Mouse (Mus musculus) forebrain, embryonic 13.5 days (tissue): ENCODE data around the gene Gm20388. TPM values are rescaled to one million over a fixed set of nuclear protein-coding genes. Genes with fewer than 3 reads are reported as not detected.

Experiments used
- ATAC-seq: fragments of 200-750 bp; cut with Nextera tagmentation; 2 replicates; pipeline ENCODE4 v1.8.0; 2017
- H3K27ac ChIP-seq: fragments of 300-500 bp; sonication (generic); 2 replicates; pipeline ENCODE4 v1.5.1; 2015; ENCODE audit warnings: inconsistent platforms, mild to moderate bottlenecking, moderate library complexity
- H3K27me3 ChIP-seq: fragments of 300-500 bp; sonication (generic); 2 replicates; pipeline ENCODE4 v1.6.1; 2015; ENCODE audit warnings: mild to moderate bottlenecking, inconsistent platforms
- H3K36me3 ChIP-seq: fragments of 300-500 bp; sonication (generic); 2 replicates; pipeline ENCODE4 v1.6.1; 2015; ENCODE audit warnings: mild to moderate bottlenecking, inconsistent platforms; ENCODE audit not compliant: poor library complexity, severe bottlenecking
- H3K4me1 ChIP-seq: fragments of 300-500 bp; sonication (generic); 2 replicates; pipeline ENCODE4 v1.6.1; 2015; ENCODE audit warnings: inconsistent platforms
- H3K4me2 ChIP-seq: fragments of 300-500 bp; sonication (generic); 2 replicates; pipeline ENCODE4 v1.6.1; 2015; ENCODE audit warnings: inconsistent platforms, mild to moderate bottlenecking, moderate library complexity
- H3K4me3 ChIP-seq: fragments of 300-500 bp; sonication (generic); 2 replicates; pipeline ENCODE4 v1.5.1; 2015; ENCODE audit warnings: mild to moderate bottlenecking, inconsistent platforms
- H3K9ac ChIP-seq: fragments of 300-500 bp; sonication (generic); 2 replicates; pipeline ENCODE4 v1.6.1; 2015; ENCODE audit warnings: mild to moderate bottlenecking, inconsistent platforms
- H3K9me3 ChIP-seq: fragments of 300-500 bp; sonication (generic); replicated peaks from 2 replicates; pipeline ENCODE4 v1.6.1; 2016; ENCODE audit warnings: inconsistent platforms
- WGBS: fragments of 180-500 bp; shearing (Covaris S2); methylation state at CpG from one replicate; pipeline ENCODE4 v1.1.7; 2015; 5-methylcytosine and 5-hydroxymethylcytosine counted together
- polyA plus RNA-seq: library from polyadenylated mRNA; unstranded; fragments of >200 nt; fragmentation: Nextera tagmentation; extraction: Ambion mirVana; gene quantifications from 2 replicates; pipeline ENCODE4 v1.2.1, GENCODE M21; 2015

Gene Gm20388
- polyA plus RNA-seq, 1 experiment from 2014 or later = 5.6 TPM

GRCm38 (mm10) chr8:122918438-122919107, 3007.9 kb downstream of the Gm20388 start:
- Histone ChIP-seq H3K9ac (no peak overlapping the region), H3K36me3 (peaks cover 9% of the 10 kb centered on the region), H3K9me3 (no peaks in the 10 kb centered on the region), H3K4me3 (no peak overlapping the region), H3K27ac (no peak overlapping the region), H3K4me2 (no peak overlapping the region), H3K27me3 (no peaks in the 10 kb centered on the region), H3K4me1 (peaks cover 34% of the 10 kb centered on the region)
- ATAC-seq = no peak
- 83% methylated on average over 7 of the region's 7 CpGs for WGBS

DNA sequence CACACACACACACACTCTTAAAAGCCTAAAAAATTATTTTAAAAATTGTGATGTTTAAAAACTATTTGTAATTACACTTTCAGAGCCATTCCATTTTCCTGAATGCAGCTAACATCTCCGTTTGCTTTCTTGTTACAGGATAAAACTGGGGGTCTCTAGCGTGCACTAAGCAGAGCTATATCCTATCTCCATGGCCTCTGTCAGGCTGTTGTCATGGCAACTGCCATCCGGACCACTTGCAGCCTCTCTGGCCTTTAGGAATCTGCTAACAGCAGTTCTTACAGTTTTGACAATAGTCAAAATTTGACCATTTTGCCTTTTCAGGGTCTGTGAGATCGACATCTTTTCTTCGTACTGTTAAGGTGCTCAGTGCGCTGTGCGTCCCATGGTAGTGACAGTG, 3010.2 kb downstream of the Gm20388 start:
- no peak for ATAC-seq
- Histone ChIP-seq H3K4me1 (peaks cover 41% of the 10 kb centered on the region), H3K27me3 (no peaks in the 10 kb centered on the region), H3K36me3 (peaks cover under 1% of the 10 kb centered on the region; the same call in 1 of the 2 replicates), H3K9me3 (no peaks in the 10 kb centered on the region), H3K27ac (no peak overlapping the region), H3K4me3 (no peak overlapping the region), H3K9ac (no peak overlapping the region), H3K4me2 (no peak overlapping the region)
- WGBS = 72% methylated on average over 7 of the region's 7 CpGs

DNA sequence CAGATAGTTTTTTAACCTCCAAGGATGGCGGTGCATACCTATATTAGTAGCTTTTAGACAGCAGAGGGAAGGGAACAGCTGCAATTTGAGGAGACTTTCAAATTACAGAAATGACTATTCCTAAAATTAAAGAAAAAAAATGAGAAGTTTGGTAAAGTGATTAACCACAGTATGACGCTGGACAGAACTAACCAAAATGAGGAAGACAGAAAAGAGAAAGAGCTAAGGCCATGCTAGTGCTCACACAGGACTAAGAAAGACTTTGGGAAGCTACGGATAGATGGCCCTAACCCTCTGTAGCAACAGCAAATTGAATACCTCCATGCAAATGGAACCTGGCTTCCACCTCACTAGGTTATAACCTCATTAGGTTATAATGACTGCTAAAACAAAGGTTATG, 3012.3 kb downstream of the Gm20388 start:
- H3K27ac ChIP-seq = no peak overlapping the region
- no peak overlapping the region for H3K4me2 ChIP-seq
- no peak overlapping the region for H3K4me3 ChIP-seq
- no peaks in the 10 kb centered on the region for H3K27me3 ChIP-seq
- no peaks in the 10 kb centered on the region for H3K9me3 ChIP-seq
- peaks cover 41% of the 10 kb centered on the region for H3K4me1 ChIP-seq
- no peak overlapping the region for H3K9ac ChIP-seq
- WGBS = 79% methylated on average over 3 of the region's 3 CpGs
- no peaks in the 10 kb centered on the region for H3K36me3 ChIP-seq
- ATAC-seq = no peak

- Histone ChIP-seq H3K27ac (no peak overlapping the region), H3K4me2 (no peak overlapping the region), H3K36me3 (no peaks in the 10 kb centered on the region), H3K9ac (0 out of 2 replicates have a peak overlapping the region, but pooled peaks have one; percentile 9), H3K4me1 (peaks cover 41% of the 10 kb centered on the region), H3K4me3 (no peak overlapping the region), H3K9me3 (no peaks in the 10 kb centered on the region), H3K27me3 (no peaks in the 10 kb centered on the region)
- no peak for ATAC-seq
- WGBS = 52% methylated on average over 7 of the region's 7 CpGs
These were observed 3012.9 kb downstream of the Gm20388 start for GRCm38 (mm10) chr8:122923431-122924090.

- H3K4me1 ChIP-seq = peaks cover 41% of the 10 kb centered on the region
- H3K4me2 ChIP-seq = no peak overlapping the region
- H3K27me3 ChIP-seq = no peaks in the 10 kb centered on the region
- H3K36me3 ChIP-seq = no peaks in the 10 kb centered on the region
- 0 out of 2 replicates have a peak overlapping the region, but pooled peaks have one; percentile 9 for H3K9ac ChIP-seq
- H3K4me3 ChIP-seq = no peak overlapping the region
- H3K27ac ChIP-seq = no peak overlapping the region
- 84% methylated on average over 6 of the region's 6 CpGs for WGBS
- H3K9me3 ChIP-seq = no peaks in the 10 kb centered on the region
- no peak for ATAC-seq
These were observed 3013.4 kb downstream of the Gm20388 start for GRCm38 (mm10) chr8:122924091-122924490.

- no peak for ATAC-seq
- Histone ChIP-seq H3K4me3 (no peak overlapping the region), H3K9ac (no peak overlapping the region), H3K9me3 (no peaks in the 10 kb centered on the region), H3K36me3 (no peaks in the 10 kb centered on the region), H3K27me3 (no peaks in the 10 kb centered on the region), H3K4me2 (no peak overlapping the region), H3K4me1 (peaks cover 37% of the 10 kb centered on the region), H3K27ac (no peak overlapping the region)
- WGBS = 91% methylated on average over 8 of the region's 8 CpGs
These were observed 3015.5 kb downstream of the Gm20388 start for GRCm38 (mm10) chr8:122925939-122926722.

DNA sequence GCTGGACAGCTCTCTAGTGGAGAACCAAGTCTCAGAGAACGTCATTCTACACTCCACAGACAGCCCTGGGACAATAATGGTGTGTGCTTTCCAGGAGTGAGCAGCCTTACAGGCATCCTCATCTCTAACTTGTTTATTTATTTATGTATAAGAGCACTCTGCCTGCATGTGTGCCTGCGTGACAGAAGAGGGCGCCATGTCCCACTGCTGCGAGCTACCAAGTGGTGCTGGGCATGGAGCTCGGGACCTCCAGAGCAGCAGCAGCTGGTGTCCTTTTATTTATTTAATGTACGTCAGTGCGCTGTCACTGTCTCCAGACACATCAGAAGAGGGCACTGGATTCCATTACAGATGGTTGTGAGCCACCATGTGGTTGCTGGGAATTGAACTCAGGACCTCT, 3016.1 kb downstream of the Gm20388 start:
- WGBS = 85% methylated on average over 7 of the region's 7 CpGs

GRCm38 (mm10) chr8:122927841-122928240, 3017.2 kb downstream of the Gm20388 start:
- Histone ChIP-seq H3K27ac (no peak overlapping the region), H3K4me1 (peaks cover 36% of the 10 kb centered on the region), H3K9me3 (no peaks in the 10 kb centered on the region), H3K27me3 (no peaks in the 10 kb centered on the region), H3K36me3 (no peaks in the 10 kb centered on the region), H3K9ac (no peak overlapping the region), H3K4me3 (no peak overlapping the region), H3K4me2 (no peak overlapping the region)
- ATAC-seq = no peak
- 91% methylated on average over 3 of the region's 3 CpGs for WGBS

More for the DNA sequence above, 3016.1 kb downstream of the Gm20388 start:
- no peak overlapping the region for H3K4me2 ChIP-seq
- H3K27ac ChIP-seq = no peak overlapping the region
- no peaks in the 10 kb centered on the region for H3K27me3 ChIP-seq
- H3K36me3 ChIP-seq = no peaks in the 10 kb centered on the region
- no peak overlapping the region for H3K9ac ChIP-seq
- H3K4me3 ChIP-seq = no peak overlapping the region
- H3K9me3 ChIP-seq = no peaks in the 10 kb centered on the region
- ATAC-seq = no peak
- peaks cover 32% of the 10 kb centered on the region for H3K4me1 ChIP-seq

GRCm38 (mm10) chr8:122928631-122929224, 3018.1 kb downstream of the Gm20388 start:
- Histone ChIP-seq H3K4me1 (peaks cover 35% of the 10 kb centered on the region), H3K36me3 (no peaks in the 10 kb centered on the region), H3K9ac (no peak overlapping the region), H3K9me3 (no peaks in the 10 kb centered on the region), H3K4me3 (no peak overlapping the region), H3K4me2 (no peak overlapping the region), H3K27ac (no peak overlapping the region; the same call in 1 of the 2 replicates), H3K27me3 (no peaks in the 10 kb centered on the region)
- no peak for ATAC-seq
- WGBS = 92% methylated on average over 7 of the region's 7 CpGs

DNA sequence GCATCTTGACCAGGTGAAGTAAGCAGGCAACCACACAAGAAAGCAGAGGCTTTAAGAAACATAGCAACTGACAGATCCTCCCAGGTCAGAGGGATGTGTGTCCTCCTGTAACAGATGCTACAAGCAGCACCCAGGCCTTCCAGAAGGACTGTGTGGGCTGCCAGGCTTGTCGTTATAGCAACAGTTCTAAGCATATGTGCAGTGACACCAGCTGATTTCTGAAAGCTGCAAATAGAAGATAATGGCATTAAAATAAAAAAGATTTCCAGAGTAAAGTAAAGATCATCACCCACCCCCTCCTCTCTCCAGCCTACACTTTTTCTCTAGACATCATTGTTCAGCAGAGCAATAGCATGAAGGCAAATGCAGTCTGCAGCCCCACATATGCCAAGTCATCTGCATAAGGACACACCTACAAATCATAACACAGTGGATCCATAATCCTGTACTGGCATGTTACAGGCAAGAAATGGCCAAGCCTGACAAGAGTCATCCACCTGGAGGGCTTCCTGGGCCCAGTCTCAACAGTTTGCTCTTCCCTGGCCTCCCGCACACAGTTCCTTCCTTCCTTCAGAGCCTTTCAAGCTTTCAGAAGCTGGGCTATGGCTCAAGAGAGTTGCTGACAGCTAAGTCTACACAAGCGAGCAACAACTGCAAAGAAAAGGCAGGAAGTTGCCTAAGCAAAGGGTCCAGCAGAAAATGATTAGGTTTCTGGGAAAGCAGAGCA, 3021.4 kb downstream of the Gm20388 start:
- Histone ChIP-seq H3K4me2 (no peak overlapping the region), H3K36me3 (no peaks in the 10 kb centered on the region), H3K27ac (peak overlapping the region; percentile 74), H3K4me1 (peaks cover 43% of the 10 kb centered on the region), H3K27me3 (no peaks in the 10 kb centered on the region), H3K9me3 (no peaks in the 10 kb centered on the region), H3K9ac (no peak overlapping the region), H3K4me3 (no peak overlapping the region)
- 0 out of 2 replicates have a peak, but pooled peaks have one; percentile 66 for ATAC-seq
- 73% methylated on average over 3 of the region's 3 CpGs for WGBS

DNA sequence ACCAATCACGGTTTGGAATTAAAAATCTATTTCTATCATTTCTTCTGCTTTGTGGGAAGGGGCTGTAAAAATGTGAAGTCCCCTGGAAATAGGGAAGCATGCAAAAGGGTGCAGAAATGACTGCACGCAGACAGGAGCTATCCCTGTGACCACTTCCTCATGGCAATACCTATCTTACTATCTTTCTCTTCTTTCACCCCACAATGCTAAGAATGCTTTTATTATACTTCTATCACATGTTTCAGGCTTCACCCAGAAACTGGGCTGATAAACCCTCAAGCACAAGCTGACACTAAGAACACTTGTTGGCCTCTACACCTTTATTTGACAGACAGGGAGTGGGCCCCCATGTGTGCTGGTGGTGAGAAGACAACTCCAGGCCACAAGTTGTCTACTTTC, 3021.9 kb downstream of the Gm20388 start:
- WGBS = 91% methylated on average over 2 of the region's 2 CpGs
- no peak for ATAC-seq
- Histone ChIP-seq H3K4me2 (no peak overlapping the region), H3K9ac (no peak overlapping the region), H3K4me1 (peaks cover 44% of the 10 kb centered on the region), H3K27ac (peak overlapping the region; percentile 74), H3K4me3 (no peak overlapping the region), H3K27me3 (no peaks in the 10 kb centered on the region), H3K36me3 (no peaks in the 10 kb centered on the region), H3K9me3 (no peaks in the 10 kb centered on the region)
